Mouse (Mus musculus): ENCODE measurements at regions not wholly inside any gene's neighbourhood (a gene's known extent, or its start where the extent isn't known, plus 50 kb on each side); places are given as distances from the start of the nearest gene placed in this dataset.

DNA sequence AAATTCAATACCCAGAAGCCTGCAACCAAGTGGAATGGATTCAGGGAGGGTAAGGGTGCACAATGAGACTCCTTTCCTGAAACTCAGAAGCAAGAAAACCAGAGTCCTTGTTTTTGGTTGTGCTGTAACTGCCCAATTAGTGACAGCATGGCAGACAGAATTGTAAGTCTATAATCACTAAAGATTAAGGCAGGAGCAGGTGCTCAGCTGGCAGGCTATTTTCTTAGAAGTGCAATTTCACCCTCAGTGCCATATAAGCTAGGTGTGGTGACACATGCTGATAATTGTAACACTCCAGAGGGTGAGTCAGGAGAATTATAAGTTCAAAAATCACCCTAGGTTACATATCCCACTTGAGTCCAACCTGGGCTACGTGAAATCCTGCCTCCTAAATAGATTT lies 714.2 kb upstream of the Nrsn1 start:
- no peak for TF ChIP-seq MAX (IDR thresholded peaks at IDR 0.05)
- no peak for TF ChIP-seq MYOD1 (IDR thresholded peaks at IDR 0.05; ENCODE audit: control insufficient read depth, insufficient read length, low read depth)
- no peak for TF ChIP-seq FOSL1 (IDR thresholded peaks at IDR 0.05; ENCODE audit: insufficient read depth, low read length, poor library complexity, severe bottlenecking)
- TF ChIP-seq CTCF (IDR thresholded peaks at IDR 0.05; ENCODE audit: control insufficient read depth, insufficient read depth, insufficient read length), result no peak
- TF ChIP-seq MYOG (IDR thresholded peaks at IDR 0.05; ENCODE audit: control insufficient read depth, extremely low read depth, insufficient read length), result no peak
- no peak for TF ChIP-seq USF1 (IDR thresholded peaks at IDR 0.05; ENCODE audit: low read depth)
- H3K79me3 ChIP-seq (ENCODE audit: low read depth), result no peaks in the 10 kb centered on the region
- H3ac ChIP-seq (ENCODE audit: control insufficient read depth, insufficient read length, low read depth), result no peak overlapping the region
- H3K79me2 ChIP-seq (ENCODE audit: control insufficient read depth, insufficient read depth), result no peaks in the 10 kb centered on the region
- H3K27me3 ChIP-seq (ENCODE audit: control insufficient read depth, insufficient read depth, insufficient read length), result no peaks in the 10 kb centered on the region
- no peaks in the 10 kb centered on the region for H3K36me3 ChIP-seq (ENCODE audit: control insufficient read depth, insufficient read depth)
- H3K4me3 ChIP-seq (ENCODE audit: insufficient read depth, poor library complexity, severe bottlenecking), result no peak overlapping the region

DNA sequence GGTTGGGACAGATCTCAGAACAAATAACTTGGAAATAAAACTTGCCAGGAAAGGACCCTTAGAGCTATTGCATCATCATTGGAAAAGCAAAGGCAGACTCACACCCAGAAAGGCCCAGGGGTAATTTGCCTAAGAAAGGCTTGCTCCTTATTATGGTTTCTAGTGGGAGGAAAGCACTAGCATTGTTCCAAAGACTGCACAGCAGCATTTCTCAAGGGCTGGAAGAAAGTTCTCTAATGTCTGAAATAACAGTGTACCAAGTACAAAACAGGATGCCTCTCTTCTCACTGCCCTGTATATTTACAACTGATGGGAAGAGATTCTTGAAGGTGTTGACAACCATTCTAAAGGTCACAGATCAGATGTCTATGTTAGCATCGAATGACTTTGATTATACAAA lies 713.4 kb upstream of the Nrsn1 start:
- Histone ChIP-seq H3ac (ENCODE audit: control insufficient read depth, insufficient read length, low read depth) (no peak overlapping the region), H3K79me2 (ENCODE audit: control insufficient read depth, insufficient read depth) (no peaks in the 10 kb centered on the region), H3K36me3 (ENCODE audit: control insufficient read depth, insufficient read depth) (no peaks in the 10 kb centered on the region), H3K27me3 (ENCODE audit: control insufficient read depth, insufficient read depth, insufficient read length) (no peaks in the 10 kb centered on the region), H3K4me3 (ENCODE audit: insufficient read depth, poor library complexity, severe bottlenecking) (no peak overlapping the region), H3K79me3 (ENCODE audit: low read depth) (no peaks in the 10 kb centered on the region)
- TF ChIP-seq USF1 (IDR thresholded peaks at IDR 0.05; ENCODE audit: low read depth) (no peak), CEBPB (IDR thresholded peaks at IDR 0.05; ENCODE audit: low read depth) (peak; percentile 7)

- Histone ChIP-seq H3ac (ENCODE audit: control insufficient read depth, insufficient read length, low read depth) (no peak overlapping the region), H3K79me2 (ENCODE audit: control insufficient read depth, insufficient read depth) (no peaks in the 10 kb centered on the region), H3K27me3 (ENCODE audit: control insufficient read depth, insufficient read depth, insufficient read length) (no peaks in the 10 kb centered on the region), H3K79me3 (ENCODE audit: low read depth) (no peaks in the 10 kb centered on the region), H3K36me3 (ENCODE audit: control insufficient read depth, insufficient read depth) (no peaks in the 10 kb centered on the region), H3K4me3 (ENCODE audit: insufficient read depth, poor library complexity, severe bottlenecking) (no peak overlapping the region)
- no peak for TF ChIP-seq MYOG (IDR thresholded peaks at IDR 0.05; ENCODE audit: control insufficient read depth, extremely low read depth, insufficient read length)
- no peak for TF ChIP-seq CEBPB (IDR thresholded peaks at IDR 0.05; ENCODE audit: low read depth)
- no peak for TF ChIP-seq USF1 (IDR thresholded peaks at IDR 0.05; ENCODE audit: low read depth)
- no peak for TF ChIP-seq MYOD1 (IDR thresholded peaks at IDR 0.05; ENCODE audit: control insufficient read depth, insufficient read length, low read depth)
- TF ChIP-seq FOSL1 (IDR thresholded peaks at IDR 0.05; ENCODE audit: insufficient read depth, low read length, poor library complexity, severe bottlenecking), result no peak
- TF ChIP-seq CTCF (IDR thresholded peaks at IDR 0.05; ENCODE audit: control insufficient read depth, insufficient read depth, insufficient read length), result no peak
- TF ChIP-seq MAX (IDR thresholded peaks at IDR 0.05), result no peak
These were observed 708.3 kb upstream of the Nrsn1 start for GRCm38 (mm10) chr13:25978648-25979047.

- TF ChIP-seq CTCF (IDR thresholded peaks at IDR 0.05; ENCODE audit: control insufficient read depth, insufficient read depth, insufficient read length), result no peak
- TF ChIP-seq FOSL1 (IDR thresholded peaks at IDR 0.05; ENCODE audit: insufficient read depth, low read length, poor library complexity, severe bottlenecking), result no peak
- TF ChIP-seq MYOG (IDR thresholded peaks at IDR 0.05; ENCODE audit: control insufficient read depth, extremely low read depth, insufficient read length), result no peak
- TF ChIP-seq MYOD1 (IDR thresholded peaks at IDR 0.05; ENCODE audit: control insufficient read depth, insufficient read length, low read depth), result no peak
- TF ChIP-seq USF1 (IDR thresholded peaks at IDR 0.05; ENCODE audit: low read depth), result no peak
- no peak for TF ChIP-seq MAX (IDR thresholded peaks at IDR 0.05)
- no peak for TF ChIP-seq CEBPB (IDR thresholded peaks at IDR 0.05; ENCODE audit: low read depth)
- Histone ChIP-seq H3K27me3 (ENCODE audit: control insufficient read depth, insufficient read depth, insufficient read length) (no peaks in the 10 kb centered on the region), H3K79me2 (ENCODE audit: control insufficient read depth, insufficient read depth) (no peaks in the 10 kb centered on the region), H3K79me3 (ENCODE audit: low read depth) (no peaks in the 10 kb centered on the region), H3K4me3 (ENCODE audit: insufficient read depth, poor library complexity, severe bottlenecking) (no peak overlapping the region), H3ac (ENCODE audit: control insufficient read depth, insufficient read length, low read depth) (no peak overlapping the region), H3K36me3 (ENCODE audit: control insufficient read depth, insufficient read depth) (no peaks in the 10 kb centered on the region)
These were observed 688.3 kb upstream of the Nrsn1 start for GRCm38 (mm10) chr13:25958592-25958991.

GRCm38 (mm10) chr13:25958153-25958466 lies 687.8 kb upstream of the Nrsn1 start:
- Histone ChIP-seq H3ac (ENCODE audit: control insufficient read depth, insufficient read length, low read depth) (no peak overlapping the region), H3K79me2 (ENCODE audit: control insufficient read depth, insufficient read depth) (no peaks in the 10 kb centered on the region), H3K36me3 (ENCODE audit: control insufficient read depth, insufficient read depth) (no peaks in the 10 kb centered on the region), H3K27me3 (ENCODE audit: control insufficient read depth, insufficient read depth, insufficient read length) (no peaks in the 10 kb centered on the region), H3K4me3 (ENCODE audit: insufficient read depth, poor library complexity, severe bottlenecking) (no peak overlapping the region), H3K79me3 (ENCODE audit: low read depth) (no peaks in the 10 kb centered on the region)
- no peak for TF ChIP-seq USF1 (IDR thresholded peaks at IDR 0.05; ENCODE audit: low read depth)
- no peak for TF ChIP-seq FOSL1 (IDR thresholded peaks at IDR 0.05; ENCODE audit: insufficient read depth, low read length, poor library complexity, severe bottlenecking)
- no peak for TF ChIP-seq MYOG (IDR thresholded peaks at IDR 0.05; ENCODE audit: control insufficient read depth, extremely low read depth, insufficient read length)
- no peak for TF ChIP-seq MYOD1 (IDR thresholded peaks at IDR 0.05; ENCODE audit: control insufficient read depth, insufficient read length, low read depth)
- no peak for TF ChIP-seq CTCF (IDR thresholded peaks at IDR 0.05; ENCODE audit: control insufficient read depth, insufficient read depth, insufficient read length)
- TF ChIP-seq CEBPB (IDR thresholded peaks at IDR 0.05; ENCODE audit: low read depth), result no peak

GRCm38 (mm10) chr13:25957451-25958152 lies 687.3 kb upstream of the Nrsn1 start:
- H3K27me3 ChIP-seq (ENCODE audit: control insufficient read depth, insufficient read depth, insufficient read length), result no peaks in the 10 kb centered on the region
- H3ac ChIP-seq (ENCODE audit: control insufficient read depth, insufficient read length, low read depth), result no peak overlapping the region
- no peak overlapping the region for H3K4me3 ChIP-seq (ENCODE audit: insufficient read depth, poor library complexity, severe bottlenecking)
- TF ChIP-seq MAX (IDR thresholded peaks at IDR 0.05), result no peak
- TF ChIP-seq MYOG (IDR thresholded peaks at IDR 0.05; ENCODE audit: control insufficient read depth, extremely low read depth, insufficient read length), result no peak
- TF ChIP-seq CEBPB (IDR thresholded peaks at IDR 0.05; ENCODE audit: low read depth), result no peak
- no peak for TF ChIP-seq CTCF (IDR thresholded peaks at IDR 0.05; ENCODE audit: control insufficient read depth, insufficient read depth, insufficient read length)
- no peak for TF ChIP-seq MYOD1 (IDR thresholded peaks at IDR 0.05; ENCODE audit: control insufficient read depth, insufficient read length, low read depth)
- no peak for TF ChIP-seq FOSL1 (IDR thresholded peaks at IDR 0.05; ENCODE audit: insufficient read depth, low read length, poor library complexity, severe bottlenecking)
- TF ChIP-seq USF1 (IDR thresholded peaks at IDR 0.05; ENCODE audit: low read depth), result no peak
- H3K36me3 ChIP-seq (ENCODE audit: control insufficient read depth, insufficient read depth), result no peaks in the 10 kb centered on the region
- no peaks in the 10 kb centered on the region for H3K79me3 ChIP-seq (ENCODE audit: low read depth)
- H3K79me2 ChIP-seq (ENCODE audit: control insufficient read depth, insufficient read depth), result no peaks in the 10 kb centered on the region
